Mouse (Mus musculus) intestine, embryonic 14.5 days (tissue): Measurements from ENCODE around the gene Casp1. TPM values are rescaled to one million over a fixed set of nuclear protein-coding genes. Genes with fewer than 3 reads are reported as not detected.
A peak's percentile ranks its signal among the peaks of the same experiment; 100 is the strongest.

Source experiments
- ATAC-seq: fragments of 200-750 bp; cut with Nextera tagmentation; replicated peaks from 2 replicates; pipeline ENCODE4 v1.8.0; 2017; ENCODE audit warnings: low read depth, moderate number of reproducible peaks, moderate TSS enrichment, moderate library complexity; ENCODE audit not compliant: low FRiP score, low TSS enrichment
- DNase-seq: peaks from one replicate; pipeline ENCODE4 v3.0.0-alpha.2; 2018; ENCODE audit warnings: low spot score
- H3K27ac ChIP-seq: fragments of 300-500 bp; sonication (generic); 2 replicates; pipeline ENCODE4 v1.5.1; 2014; ENCODE audit warnings: low read depth, mild to moderate bottlenecking, control low read depth
- H3K27me3 ChIP-seq: fragments of 300-500 bp; sonication (generic); replicated peaks from 2 replicates; pipeline ENCODE4 v1.6.1; 2014; ENCODE audit warnings: low read length, control low read depth; ENCODE audit not compliant: control insufficient read depth, insufficient read depth
- H3K36me3 ChIP-seq: fragments of 300-500 bp; sonication (generic); 2 replicates; pipeline ENCODE4 v1.6.1; 2014; ENCODE audit warnings: low read length, control low read depth; ENCODE audit not compliant: control insufficient read depth, insufficient read depth
- H3K4me1 ChIP-seq: fragments of 300-500 bp; sonication (generic); replicated peaks from 2 replicates; pipeline ENCODE4 v1.6.1; 2014; ENCODE audit warnings: low read length, control low read depth, mixed read lengths; ENCODE audit not compliant: control insufficient read depth, insufficient read depth
- H3K4me2 ChIP-seq: fragments of 300-500 bp; sonication (generic); 2 replicates; pipeline ENCODE4 v1.6.1; 2014; ENCODE audit warnings: low read length
- H3K4me3 ChIP-seq: fragments of 300-500 bp; sonication (generic); 2 replicates; pipeline ENCODE4 v1.5.1; 2014; ENCODE audit warnings: low read depth, low read length, control low read depth, mixed read lengths
- H3K9ac ChIP-seq: fragments of 300-500 bp; sonication (generic); 2 replicates; pipeline ENCODE4 v1.6.1; 2014; ENCODE audit warnings: mild to moderate bottlenecking, low read length
- H3K9me3 ChIP-seq: fragments of 300-500 bp; sonication (generic); 2 replicates; pipeline ENCODE4 v1.6.1; 2016; ENCODE audit warnings: low read length, control low read depth; ENCODE audit not compliant: control insufficient read depth
- WGBS: fragments of 180-500 bp; shearing (Covaris S2); extraction: QIAGEN DNeasy Blood & Tissue Kit; methylation state at CpG from one replicate; pipeline ENCODE4 v1.1.7; 2014; 5-methylcytosine and 5-hydroxymethylcytosine counted together
- polyA plus RNA-seq: library from polyadenylated mRNA; unstranded; fragments of >200 nt; fragmentation: Nextera tagmentation; extraction: Ambion mirVana; gene quantifications from 2 replicates; pipeline ENCODE4 v1.2.1, GENCODE M21; 2014

Gene Casp1
- 1.8 and 1.9 TPM in 2 replicates for polyA plus RNA-seq

DNA sequence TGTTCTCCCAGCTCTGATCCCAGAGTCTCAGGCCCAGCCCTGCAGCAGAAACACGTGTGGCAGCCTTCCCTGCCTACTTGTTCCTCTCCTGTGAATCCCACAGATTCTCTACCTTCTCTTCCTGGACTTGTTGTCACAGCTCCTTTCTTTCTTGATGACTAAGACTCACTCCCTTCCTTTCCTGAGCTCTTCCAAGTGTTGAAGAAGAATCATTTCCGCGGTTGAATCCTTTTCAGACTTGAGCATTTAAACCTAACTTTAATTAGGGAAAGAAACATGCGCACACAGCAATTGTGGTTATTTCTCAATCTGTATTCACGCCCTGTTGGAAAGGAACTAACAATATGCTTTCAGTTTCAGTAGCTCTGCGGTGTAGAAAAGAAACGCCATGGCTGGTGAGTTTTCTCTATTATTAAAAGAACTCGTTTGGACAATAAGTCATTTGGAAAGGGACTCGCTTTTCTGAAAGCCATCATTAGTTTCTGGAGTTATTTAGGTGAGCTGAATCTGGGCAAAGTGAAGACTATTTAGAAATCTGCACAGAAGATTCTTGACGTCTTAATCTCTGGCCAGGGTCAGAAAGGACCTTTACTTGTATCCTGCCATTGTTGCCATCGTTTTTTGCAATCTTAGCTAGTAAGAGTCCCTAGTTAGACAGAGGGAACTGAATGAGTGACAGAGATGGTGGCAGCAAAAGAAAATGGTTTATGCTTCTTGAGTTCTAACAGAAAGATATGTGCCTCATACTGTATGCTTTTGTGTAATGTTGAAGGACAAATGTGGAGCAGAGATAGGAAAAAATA is at the start of gene Casp1:
Casp1 (plus strand) TSS at position 189 of the 803 bp plus-strand sequence.
- Histone ChIP-seq H3K4me1 (no peaks in the 10 kb centered on the region), H3K4me2 (no peak within 1 kb of the TSS), H3K9me3 (no peaks in the 10 kb centered on the region), H3K4me3 (no peak within 1 kb of the TSS), H3K36me3 (no peaks in the 10 kb centered on the region), H3K27ac (no peak within 1 kb of the TSS), H3K27me3 (no peaks in the 10 kb centered on the region), H3K9ac (no peak within 1 kb of the TSS)
- DNase-seq = no peak
- 75% methylated on average over 11 of the region's 11 CpGs for WGBS
- ATAC-seq = no peak

DNA sequence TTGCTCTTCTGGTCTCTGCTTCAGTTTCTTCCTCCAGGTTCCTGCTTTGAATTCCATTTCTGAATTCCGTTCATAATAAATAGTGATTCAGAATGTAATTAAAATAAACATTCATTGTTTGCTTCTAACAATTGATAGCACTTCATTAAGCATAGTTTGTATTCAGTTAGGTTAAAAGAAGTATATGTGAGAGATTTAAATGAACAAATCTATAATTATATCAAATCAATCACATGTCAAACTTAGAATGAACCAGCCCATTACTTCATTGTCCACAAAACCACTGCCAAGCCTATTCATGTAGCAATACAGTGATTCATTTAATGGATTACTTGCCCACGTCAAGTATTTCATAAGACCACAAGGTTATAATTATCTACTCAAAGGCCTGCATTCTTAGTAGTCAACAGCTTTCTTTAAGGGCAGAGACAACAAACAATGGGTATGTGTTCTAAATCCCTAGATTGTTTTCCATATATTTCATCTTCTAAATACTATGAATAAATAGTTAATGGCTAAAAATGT is 34.3 kb upstream of the Casp1 start:
- Histone ChIP-seq H3K36me3 (no peaks in the 10 kb centered on the region), H3K4me3 (no peak overlapping the region), H3K9me3 (no peaks in the 10 kb centered on the region), H3K4me2 (no peak overlapping the region), H3K27ac (no peak overlapping the region), H3K27me3 (no peaks in the 10 kb centered on the region), H3K9ac (no peak overlapping the region), H3K4me1 (no peaks in the 10 kb centered on the region)
- DNase-seq (no peak), ATAC-seq (no peak)
- WGBS = 81% methylated on average over 2 of the region's 2 CpGs

DNA sequence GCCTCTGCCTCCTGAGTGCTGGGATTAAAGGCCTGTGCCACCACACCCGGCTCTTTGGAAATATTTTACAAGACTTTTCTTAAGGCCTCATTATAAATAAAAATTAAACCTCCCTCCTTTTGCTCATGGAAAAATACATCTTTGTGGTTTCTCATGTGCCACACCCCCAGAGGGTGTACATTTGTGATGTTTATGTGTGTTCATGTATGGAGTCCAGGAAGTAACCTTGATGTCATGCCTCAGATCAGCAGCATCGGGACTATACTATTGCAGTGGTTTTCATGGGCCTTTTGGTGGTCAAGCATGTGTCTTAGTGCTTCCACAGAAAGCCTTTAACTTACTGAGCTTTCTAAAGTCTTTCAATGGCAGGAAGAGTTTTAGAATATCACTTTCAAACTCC is 28.0 kb upstream of the Casp1 start:
- DNase-seq = no peak
- H3K27ac ChIP-seq = no peak overlapping the region
- ATAC-seq = no peak
- H3K27me3 ChIP-seq = no peaks in the 10 kb centered on the region
- 95% methylated on average over 2 of the region's 2 CpGs for WGBS
- H3K9ac ChIP-seq = no peak overlapping the region
- no peak overlapping the region for H3K4me2 ChIP-seq
- H3K4me1 ChIP-seq = no peaks in the 10 kb centered on the region
- H3K9me3 ChIP-seq = no peaks in the 10 kb centered on the region
- H3K36me3 ChIP-seq = no peaks in the 10 kb centered on the region
- no peak overlapping the region for H3K4me3 ChIP-seq

DNA sequence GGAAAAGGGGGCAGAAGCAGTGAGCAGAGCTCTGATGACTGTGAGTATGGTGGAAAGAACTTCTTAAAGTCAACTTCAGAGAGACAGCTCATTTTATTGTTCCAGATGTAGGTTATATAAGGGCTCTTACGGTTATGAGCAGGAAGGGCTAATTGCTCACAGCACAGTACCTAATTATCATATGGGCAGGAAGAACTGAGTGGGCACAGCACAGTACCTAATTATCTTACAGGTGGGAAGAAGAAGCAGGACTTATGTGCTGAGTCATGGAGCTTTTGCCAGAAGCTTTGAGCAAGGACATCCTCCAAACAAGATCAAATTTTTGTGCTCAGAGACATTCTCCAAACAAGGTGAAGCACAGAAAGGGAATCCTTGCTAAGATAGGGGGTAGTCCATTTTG is 27.4 kb upstream of the Casp1 start:
- 73% methylated on average over 1 of the region's 1 CpGs for WGBS
- H3K27me3 ChIP-seq = no peaks in the 10 kb centered on the region
- ATAC-seq = no peak
- H3K4me3 ChIP-seq = no peak overlapping the region
- no peak for DNase-seq
- H3K4me1 ChIP-seq = no peaks in the 10 kb centered on the region
- no peak overlapping the region for H3K27ac ChIP-seq
- no peak overlapping the region for H3K9ac ChIP-seq
- no peak overlapping the region for H3K4me2 ChIP-seq
- H3K36me3 ChIP-seq = no peaks in the 10 kb centered on the region
- no peaks in the 10 kb centered on the region for H3K9me3 ChIP-seq

DNA sequence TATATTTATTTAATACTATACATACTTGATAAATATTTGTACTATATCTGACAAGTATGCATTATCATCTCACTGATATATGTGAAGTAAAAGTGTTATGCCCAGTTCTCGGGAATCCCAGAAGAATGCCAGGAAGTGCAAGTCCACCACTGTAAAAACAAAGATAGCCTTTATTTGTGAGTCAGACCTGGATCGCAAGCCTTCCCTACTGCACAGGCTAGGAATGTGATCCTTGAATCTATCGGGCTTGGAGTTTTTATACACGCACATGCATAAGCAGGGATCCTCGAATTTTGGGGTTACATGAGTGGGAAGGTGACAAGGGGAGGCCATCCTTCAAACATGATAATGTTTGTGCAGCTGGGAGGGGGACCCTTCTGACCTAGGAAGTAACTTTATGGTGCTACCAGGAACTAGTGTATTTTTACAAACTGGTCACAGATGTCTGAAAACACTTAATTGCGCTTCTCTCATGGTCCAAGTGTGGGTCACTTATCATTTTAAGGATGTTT is 26.9 kb upstream of the Casp1 start:
- DNase-seq (no peak), ATAC-seq (no peak)
- no peak overlapping the region for H3K9ac ChIP-seq
- no peak overlapping the region for H3K4me2 ChIP-seq
- WGBS = 54% methylated on average over 6 of the region's 6 CpGs
- H3K36me3 ChIP-seq = no peaks in the 10 kb centered on the region
- no peaks in the 10 kb centered on the region for H3K4me1 ChIP-seq
- H3K27me3 ChIP-seq = no peaks in the 10 kb centered on the region
- no peak overlapping the region for H3K27ac ChIP-seq
- H3K4me3 ChIP-seq = no peak overlapping the region
- H3K9me3 ChIP-seq = no peaks in the 10 kb centered on the region

DNA sequence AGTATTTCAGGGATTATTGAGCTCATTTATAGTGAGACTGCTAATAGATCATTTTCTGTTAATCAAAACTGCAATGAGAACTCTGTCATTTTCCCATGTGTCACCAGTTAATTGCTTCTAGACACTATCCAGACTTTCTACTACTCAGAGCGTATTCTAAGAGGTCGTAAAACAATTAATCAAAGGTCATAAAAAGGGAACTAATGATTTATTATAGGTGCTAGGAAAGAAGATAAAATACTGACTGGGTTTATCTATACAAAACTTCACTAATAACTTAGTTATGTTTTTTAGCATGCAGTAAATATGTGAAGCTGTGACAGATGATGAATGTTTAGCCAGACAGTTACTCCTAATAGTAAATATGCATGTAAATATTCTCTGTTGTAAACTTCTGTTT is 12.2 kb upstream of the Casp1 start:
- ATAC-seq (peak; percentile 36; the same call in 1 of the 2 replicates), DNase-seq (no peak)
- Histone ChIP-seq H3K4me3 (no peak overlapping the region), H3K27me3 (no peaks in the 10 kb centered on the region), H3K9ac (no peak overlapping the region), H3K4me1 (no peaks in the 10 kb centered on the region), H3K27ac (no peak overlapping the region), H3K36me3 (no peaks in the 10 kb centered on the region), H3K9me3 (no peaks in the 10 kb centered on the region), H3K4me2 (no peak overlapping the region)
- WGBS = 31% methylated on average over 2 of the region's 2 CpGs

- Histone ChIP-seq H3K27me3 (no peaks in the 10 kb centered on the region), H3K4me2 (no peak overlapping the region), H3K9ac (no peak overlapping the region), H3K9me3 (no peaks in the 10 kb centered on the region), H3K4me3 (no peak overlapping the region), H3K27ac (no peak overlapping the region), H3K36me3 (no peaks in the 10 kb centered on the region), H3K4me1 (no peaks in the 10 kb centered on the region)
- ATAC-seq (peak; percentile 90), DNase-seq (no peak)
Observed at GRCm38 (mm10) chr9:5286597-5286996, 11.7 kb upstream of the Casp1 start.

- Histone ChIP-seq H3K27ac (no peak overlapping the region), H3K4me3 (no peak overlapping the region), H3K9me3 (no peaks in the 10 kb centered on the region), H3K9ac (no peak overlapping the region), H3K4me1 (no peaks in the 10 kb centered on the region), H3K27me3 (no peaks in the 10 kb centered on the region), H3K4me2 (no peak overlapping the region), H3K36me3 (no peaks in the 10 kb centered on the region)
- no peak for ATAC-seq
- WGBS = 77% methylated on average over 2 of the region's 2 CpGs
- DNase-seq = no peak
Observed at GRCm38 (mm10) chr9:5296354-5297237, 1.7 kb upstream of the Casp1 start.
